Mouse (Mus musculus) heart, postnatal 0 days (tissue): ENCODE measurements around the gene Csnk2b. TPM values are rescaled to one million over a fixed set of nuclear protein-coding genes. Genes with fewer than 3 reads are reported as not detected.

Source experiments
- ATAC-seq: fragments of 200-750 bp; cut with Nextera tagmentation; 2 replicates; pipeline ENCODE4 v1.8.0; 2017; ENCODE audit warnings: low read depth, moderate number of reproducible peaks, moderate library complexity; ENCODE audit not compliant: insufficient read depth
- DNase-seq: peaks from one replicate; pipeline ENCODE4 v3.0.0-alpha.2; 2016; ENCODE audit warnings: low spot score
- H3K27ac ChIP-seq: fragments of 300-500 bp; sonication (generic); 2 replicates; pipeline ENCODE4 v1.5.1; 2014; ENCODE audit warnings: low read depth, mild to moderate bottlenecking
- H3K27me3 ChIP-seq: fragments of 300-500 bp; sonication (generic); 2 replicates; pipeline ENCODE4 v1.6.1; 2014; ENCODE audit warnings: low read length, mixed read lengths; ENCODE audit not compliant: control insufficient read depth, insufficient read depth
- H3K36me3 ChIP-seq: fragments of 300-500 bp; sonication (generic); replicated peaks from 2 replicates; pipeline ENCODE4 v1.6.1; 2014; ENCODE audit warnings: low read length, mixed read lengths; ENCODE audit not compliant: control insufficient read depth, insufficient read depth
- H3K4me1 ChIP-seq: fragments of 300-500 bp; sonication (generic); 2 replicates; pipeline ENCODE4 v1.6.1; 2014; ENCODE audit warnings: antibody characterized with exemption; ENCODE audit not compliant: control insufficient read depth, insufficient read depth
- H3K4me2 ChIP-seq: fragments of 300-500 bp; sonication (generic); 2 replicates; pipeline ENCODE4 v1.6.1; 2014; ENCODE audit warnings: low read depth, mild to moderate bottlenecking, low read length, moderate library complexity
- H3K4me3 ChIP-seq: fragments of 300-500 bp; sonication (generic); 2 replicates; pipeline ENCODE4 v1.5.1; 2014; ENCODE audit warnings: low read depth, low read length
- H3K9ac ChIP-seq: fragments of 300-500 bp; sonication (generic); replicated peaks from 2 replicates; pipeline ENCODE4 v1.6.1; 2014; ENCODE audit warnings: low read depth, low read length, mixed read lengths
- H3K9me3 ChIP-seq: fragments of 300-500 bp; sonication (generic); replicated peaks from 2 replicates; pipeline ENCODE4 v1.6.1; 2016; ENCODE audit warnings: low read length; ENCODE audit not compliant: control insufficient read depth
- CTCF ChIP-seq: IDR thresholded peaks from 2 replicates; pipeline ENCODE4 v1.5.1; 2016; ENCODE audit warnings: antibody characterized with exemption, control low read depth, low read depth
- EP300 ChIP-seq: IDR thresholded peaks from 2 replicates; pipeline ENCODE4 v1.6.1; 2016; ENCODE audit warnings: antibody characterized with exemption, low read depth
- WGBS: fragments of 180-500 bp; shearing (Covaris S2); extraction: QIAGEN DNeasy Blood & Tissue Kit; methylation state at CpG from one replicate; pipeline ENCODE4 v1.1.7; 2014; 5-methylcytosine and 5-hydroxymethylcytosine counted together
- polyA plus RNA-seq: library from polyadenylated mRNA; unstranded; fragments of >200 nt; fragmentation: Nextera tagmentation; extraction: Ambion mirVana; gene quantifications from 2 replicates; pipeline ENCODE4 v1.2.1, GENCODE M21; 2015
- total RNA-seq: library from RNA; depleted of rRNA; stranded (reverse); fragments of >200 nt; gene quantifications from 2 replicates; pipeline ENCODE4 v1.2.3, GENCODE M21; 2014; ENCODE audit warnings: low replicate concordance

The Csnk2b gene
- total and polyA plus RNA-seq, 2 experiments from 2014 or later, result 232 to 244 TPM

DNA sequence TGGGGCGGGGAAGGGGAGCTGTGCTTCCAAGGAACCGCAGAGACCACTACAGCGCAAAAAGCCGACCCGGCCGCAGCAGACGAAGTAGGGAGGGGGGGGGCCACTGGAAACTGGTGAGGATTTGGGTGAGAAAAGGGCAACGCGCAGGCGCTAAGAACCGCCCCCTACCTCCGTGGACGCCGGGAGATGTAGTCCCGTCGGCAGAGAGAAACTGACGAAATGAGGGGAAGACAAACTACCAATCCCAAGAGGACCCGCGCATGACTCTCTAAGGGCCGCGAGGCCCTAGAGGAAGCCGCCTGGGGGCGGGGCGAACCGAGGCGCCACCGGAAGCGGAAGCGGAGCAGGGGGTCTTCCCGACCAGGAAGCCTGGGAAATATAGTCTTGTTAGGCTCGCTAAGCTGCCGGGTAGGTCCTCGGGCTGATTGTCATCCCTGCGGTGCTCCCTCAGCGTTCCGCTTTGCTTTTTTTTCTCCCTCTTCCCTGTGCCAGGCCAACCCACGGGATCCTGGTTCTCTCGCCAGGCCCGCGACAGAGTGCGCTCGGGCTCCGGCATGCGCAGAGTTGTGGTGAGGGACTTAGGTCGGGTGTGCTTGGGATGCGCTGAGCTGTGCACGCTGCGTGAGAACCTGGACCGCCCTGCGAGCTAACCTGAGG, 582 bp downstream of the Csnk2b start, which contains the start of gene Gpank1:
Gene Gpank1, plus strand, starts transcription at position 313 of the 657 bp plus-strand sequence.
- peaks cover 10% of the 10 kb centered on the region; the same call in 1 of the 2 replicates for H3K4me1 ChIP-seq
- H3K9ac ChIP-seq, result peak within 1 kb of the TSS; percentile 88
- WGBS, result under 1% methylated on average over 50 of the region's 50 CpGs
- DNase-seq (peak; percentile 99), ATAC-seq (peak; percentile 94)
- H3K4me3 ChIP-seq, result peak within 1 kb of the TSS; percentile 73
- peak within 1 kb of the TSS; percentile 97 for H3K4me2 ChIP-seq
- TF ChIP-seq CTCF (no peak), EP300 (0 out of 2 replicates have a peak, but pooled peaks have one; percentile 36)
- no peaks in the 10 kb centered on the region for H3K9me3 ChIP-seq
- no peaks in the 10 kb centered on the region for H3K27me3 ChIP-seq
- H3K36me3 ChIP-seq, result peaks cover 36% of the 10 kb centered on the region
- peak within 1 kb of the TSS; percentile 94 for H3K27ac ChIP-seq

DNA sequence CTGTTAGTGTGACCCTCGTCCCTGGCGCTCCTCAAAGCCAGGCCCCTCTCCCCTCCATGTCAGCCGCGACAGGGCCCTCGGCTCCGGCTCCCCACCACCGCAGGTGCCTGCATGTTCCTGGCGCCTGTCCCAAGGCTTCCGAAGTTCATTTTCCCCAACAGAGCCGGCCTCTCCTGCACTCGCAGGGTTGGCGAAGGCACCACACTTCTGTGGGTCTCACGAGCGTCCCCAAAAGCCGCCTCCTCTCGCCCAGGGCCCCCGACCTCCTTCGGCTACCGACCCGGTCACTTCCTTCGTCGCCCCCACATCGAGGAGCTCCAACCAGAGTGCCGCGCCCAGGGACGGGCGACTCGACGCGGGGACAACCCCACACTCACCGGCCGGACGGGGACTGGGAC, 1.1 kb downstream of the Csnk2b start:
- DNase-seq (no peak), ATAC-seq (peak; percentile 5)
- TF ChIP-seq EP300, result no peak
- no peak for TF ChIP-seq CTCF
- peaks cover 42% of the 10 kb centered on the region for H3K36me3 ChIP-seq
- H3K9me3 ChIP-seq, result no peaks in the 10 kb centered on the region
- H3K9ac ChIP-seq, result peak overlapping the region; percentile 75
- no peaks in the 10 kb centered on the region for H3K27me3 ChIP-seq
- WGBS, result under 1% methylated on average over 33 of the region's 33 CpGs
- H3K4me2 ChIP-seq, result peak overlapping the region; percentile 68
- H3K27ac ChIP-seq, result peak overlapping the region; percentile 66
- peaks cover 8% of the 10 kb centered on the region; the same call in 1 of the 2 replicates for H3K4me1 ChIP-seq
- H3K4me3 ChIP-seq, result peak overlapping the region; percentile 73

DNA sequence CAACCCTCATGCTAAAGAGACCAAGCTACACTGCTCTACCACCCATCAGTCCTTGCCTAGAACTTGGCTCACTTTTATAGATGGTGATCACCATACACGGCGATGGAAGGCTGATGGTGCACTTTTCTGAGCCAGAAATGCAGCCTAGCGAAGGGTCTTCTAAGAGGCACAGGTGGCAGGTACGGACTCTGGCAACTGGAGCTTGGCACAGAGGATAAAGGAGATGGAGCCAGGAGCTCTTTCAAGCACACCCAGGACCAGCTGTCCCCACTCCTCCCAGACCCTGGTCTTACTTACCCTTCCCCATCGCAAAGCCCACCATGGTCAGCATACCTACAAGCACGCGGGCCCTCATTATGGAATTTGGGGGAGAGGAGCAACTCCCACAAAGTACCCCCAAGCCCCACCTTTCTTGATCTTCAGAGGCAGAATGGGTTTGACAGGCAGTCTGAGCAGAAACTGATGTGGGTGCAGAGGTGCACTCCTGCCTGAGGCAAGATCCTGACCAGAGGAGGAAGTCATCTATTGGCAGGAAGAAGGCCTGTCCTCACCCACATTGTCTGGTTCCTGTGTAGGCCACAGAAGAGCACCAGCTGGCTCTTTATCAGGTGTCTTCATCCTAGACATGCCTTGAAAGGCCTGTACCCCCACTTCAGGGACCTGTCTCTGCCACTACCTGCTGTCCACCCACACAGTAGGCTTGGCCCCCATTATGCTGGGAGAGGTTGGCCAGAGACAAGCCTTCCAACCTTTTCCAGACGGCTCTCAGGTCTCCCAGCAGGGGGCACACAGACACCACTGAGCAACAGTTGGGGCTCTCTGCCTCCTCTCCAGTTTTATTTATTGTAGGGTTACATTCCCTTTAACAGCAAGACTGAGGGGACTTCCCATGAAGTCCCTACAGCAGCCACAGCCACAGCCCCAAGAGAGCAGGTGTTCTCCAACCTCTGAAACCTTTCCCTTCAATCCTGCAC, 6.5 kb downstream of the Csnk2b start, which contains the start of gene Ly6g5b:
Gene Ly6g5b, minus strand, starts transcription at position 383 of the 974 bp plus-strand sequence.
- Histone ChIP-seq H3K27ac (no peak within 1 kb of the TSS), H3K4me2 (no peak within 1 kb of the TSS), H3K27me3 (no peaks in the 10 kb centered on the region), H3K4me1 (no peaks in the 10 kb centered on the region), H3K9ac (no peak within 1 kb of the TSS), H3K36me3 (peaks cover 47% of the 10 kb centered on the region), H3K9me3 (no peaks in the 10 kb centered on the region), H3K4me3 (no peak within 1 kb of the TSS)
- WGBS, result 87% methylated on average over 8 of the region's 8 CpGs
- peak; percentile 43 for TF ChIP-seq CTCF
- TF ChIP-seq EP300, result no peak
- DNase-seq (no peak), ATAC-seq (no peak)

DNA sequence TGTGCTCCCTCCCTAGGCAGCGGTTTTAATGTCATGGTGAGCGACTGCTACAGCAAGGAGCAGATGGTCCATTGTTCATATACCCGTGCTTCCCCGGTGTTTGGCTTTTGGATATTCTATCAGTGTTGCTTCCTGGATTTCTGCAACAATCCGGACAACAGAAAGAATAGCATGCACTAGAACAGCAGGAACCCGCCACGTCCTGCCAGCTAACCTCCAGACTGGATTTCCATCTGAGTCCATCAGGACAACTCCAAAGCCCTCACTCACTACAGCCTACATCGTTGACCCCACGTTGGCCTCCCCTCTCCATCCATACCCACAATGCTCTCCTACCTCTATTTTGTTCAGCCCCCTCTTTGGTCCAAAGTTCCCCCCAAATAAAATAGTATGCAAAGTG, 10.1 kb downstream of the Csnk2b start:
- H3K9ac ChIP-seq, result no peak overlapping the region
- no peak overlapping the region for H3K4me3 ChIP-seq
- DNase-seq (peak; percentile 33), ATAC-seq (peak; percentile 25; the same call in 1 of the 2 replicates)
- no peaks in the 10 kb centered on the region for H3K27me3 ChIP-seq
- H3K27ac ChIP-seq, result peak overlapping the region; percentile 49
- 61% methylated on average over 9 of the region's 9 CpGs for WGBS
- H3K4me2 ChIP-seq, result peak overlapping the region; percentile 41
- no peaks in the 10 kb centered on the region for H3K4me1 ChIP-seq
- H3K9me3 ChIP-seq, result no peaks in the 10 kb centered on the region
- H3K36me3 ChIP-seq, result peaks cover 23% of the 10 kb centered on the region
- TF ChIP-seq CTCF (no peak), EP300 (no peak)

DNA sequence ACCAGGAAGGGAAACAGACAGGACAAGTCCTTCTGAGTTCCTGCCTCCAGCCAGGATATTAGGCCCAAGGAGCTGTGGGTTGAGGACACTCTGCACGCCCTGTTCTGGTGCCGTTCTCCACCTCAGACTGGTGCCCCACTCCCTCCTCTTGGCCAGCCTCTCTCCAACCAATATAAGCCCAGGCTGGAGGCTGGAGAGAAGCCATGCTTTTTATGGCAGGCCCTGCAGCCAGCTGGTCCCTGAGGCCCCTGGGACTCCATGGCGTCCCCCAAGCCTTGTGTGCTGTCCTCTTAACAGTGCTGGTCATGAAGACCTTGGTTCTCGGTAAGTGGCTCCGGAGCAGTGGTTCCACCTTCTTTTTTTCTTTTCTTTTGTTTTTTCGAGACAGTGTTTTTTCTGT, 13.8 kb downstream of the Csnk2b start, which contains the start of gene Ly6g5c:
Gene Ly6g5c, plus strand, starts transcription at position 183 of the 400 bp plus-strand sequence.
- Histone ChIP-seq H3K4me2 (no peak within 1 kb of the TSS), H3K9ac (no peak within 1 kb of the TSS), H3K9me3 (no peaks in the 10 kb centered on the region), H3K27me3 (no peaks in the 10 kb centered on the region), H3K27ac (no peak within 1 kb of the TSS), H3K36me3 (peaks cover 14% of the 10 kb centered on the region; the same call in 1 of the 2 replicates), H3K4me3 (no peak within 1 kb of the TSS), H3K4me1 (no peaks in the 10 kb centered on the region)
- no peak for DNase-seq
- 81% methylated on average over 6 of the region's 6 CpGs for whole genome bisulfite sequencing
- ATAC-seq, result no peak
- TF ChIP-seq CTCF (no peak), EP300 (no peak)
